Mouse (Mus musculus) liver, embryonic 11.5 days (tissue): ENCODE measurements around the gene Nedd9. TPM values are rescaled to one million over a fixed set of nuclear protein-coding genes. Genes with fewer than 3 reads are reported as not detected.

Experiments used
- ATAC-seq: fragments of 200-750 bp; cut with Nextera tagmentation; replicated peaks from 2 replicates; pipeline ENCODE4 v1.8.0; 2017; ENCODE audit warnings: moderate number of reproducible peaks, mild to moderate bottlenecking, moderate TSS enrichment, moderate library complexity; ENCODE audit not compliant: low FRiP score
- DNase-seq: peaks from one replicate; pipeline ENCODE4 v3.0.0-alpha.2; 2017; ENCODE audit warnings: low spot score
- H3K27ac ChIP-seq: fragments of 300-500 bp; sonication (generic); 2 replicates; pipeline ENCODE4 v1.5.1; 2014; ENCODE audit warnings: mild to moderate bottlenecking, low read depth, low read length, control low read depth
- H3K27me3 ChIP-seq: fragments of 300-500 bp; sonication (generic); replicated peaks from 2 replicates; pipeline ENCODE4 v1.6.1; 2014; ENCODE audit warnings: low read length, mixed read lengths; ENCODE audit not compliant: control insufficient read depth, insufficient read depth
- H3K36me3 ChIP-seq: fragments of 300-500 bp; sonication (generic); 2 replicates; pipeline ENCODE4 v1.6.1; 2014; ENCODE audit warnings: mild to moderate bottlenecking, low read length, moderate library complexity, mixed read lengths; ENCODE audit not compliant: control insufficient read depth, insufficient read depth
- H3K4me1 ChIP-seq: fragments of 300-500 bp; sonication (generic); replicated peaks from 2 replicates; pipeline ENCODE4 v1.6.1; 2014; ENCODE audit warnings: low read length, mixed read lengths; ENCODE audit not compliant: control insufficient read depth, insufficient read depth
- H3K4me2 ChIP-seq: fragments of 300-500 bp; sonication (generic); 2 replicates; pipeline ENCODE4 v1.6.1; 2014; ENCODE audit warnings: mild to moderate bottlenecking, control low read depth, moderate library complexity
- H3K4me3 ChIP-seq: fragments of 300-500 bp; sonication (generic); 2 replicates; pipeline ENCODE4 v1.5.1; 2014; ENCODE audit warnings: low read depth, low read length, control low read depth
- H3K9ac ChIP-seq: fragments of 300-500 bp; sonication (generic); 2 replicates; pipeline ENCODE4 v1.6.1; 2014; ENCODE audit warnings: low read depth, low read length, control low read depth
- H3K9me3 ChIP-seq: fragments of 300-500 bp; sonication (generic); 2 replicates; pipeline ENCODE4 v1.6.1; 2016; ENCODE audit warnings: low read length, inconsistent platforms, mixed read lengths; ENCODE audit not compliant: control insufficient read depth
- WGBS: fragments of 180-500 bp; shearing (Covaris S2); extraction: QIAGEN DNeasy Blood & Tissue Kit; methylation state at CpG from one replicate; pipeline ENCODE4 v1.1.7; 2014; 5-methylcytosine and 5-hydroxymethylcytosine counted together
- polyA plus RNA-seq: library from polyadenylated mRNA; unstranded; fragments of >200 nt; fragmentation: Nextera tagmentation; extraction: Ambion mirVana; gene quantifications from 2 replicates; pipeline ENCODE4 v1.2.1, GENCODE M21; 2014

The Nedd9 gene
- polyA plus RNA-seq, 1 experiment from 2014 or later, result 6.1 TPM

DNA sequence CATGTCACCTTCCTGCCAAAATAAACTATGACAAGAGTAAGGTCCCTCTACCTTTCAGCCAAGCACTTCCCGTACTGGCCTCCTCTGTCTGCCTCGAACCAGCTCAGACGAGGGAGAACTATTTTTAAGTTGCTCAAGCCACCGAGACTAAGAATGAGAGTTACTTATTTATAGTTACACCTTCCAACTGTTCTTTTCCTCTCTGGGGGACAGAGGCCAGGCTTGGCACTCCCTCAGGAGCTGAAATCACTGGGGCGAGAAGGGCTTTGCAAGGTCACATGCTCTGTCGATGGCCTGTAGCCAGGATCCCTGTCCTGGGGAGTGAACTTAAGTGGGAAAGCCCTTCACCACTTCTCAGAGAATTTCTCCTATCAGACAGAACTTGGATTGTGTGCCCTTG lies 150.9 kb downstream of the Nedd9 start:
- no peaks in the 10 kb centered on the region for H3K36me3 ChIP-seq
- H3K9me3 ChIP-seq, result no peaks in the 10 kb centered on the region
- no peak overlapping the region for H3K9ac ChIP-seq
- DNase-seq (no peak), ATAC-seq (no peak)
- 64% methylated on average over 6 of the region's 6 CpGs for WGBS
- no peak overlapping the region for H3K4me3 ChIP-seq
- H3K27ac ChIP-seq, result no peak overlapping the region
- no peaks in the 10 kb centered on the region for H3K27me3 ChIP-seq
- H3K4me2 ChIP-seq, result no peak overlapping the region
- H3K4me1 ChIP-seq, result no peaks in the 10 kb centered on the region

DNA sequence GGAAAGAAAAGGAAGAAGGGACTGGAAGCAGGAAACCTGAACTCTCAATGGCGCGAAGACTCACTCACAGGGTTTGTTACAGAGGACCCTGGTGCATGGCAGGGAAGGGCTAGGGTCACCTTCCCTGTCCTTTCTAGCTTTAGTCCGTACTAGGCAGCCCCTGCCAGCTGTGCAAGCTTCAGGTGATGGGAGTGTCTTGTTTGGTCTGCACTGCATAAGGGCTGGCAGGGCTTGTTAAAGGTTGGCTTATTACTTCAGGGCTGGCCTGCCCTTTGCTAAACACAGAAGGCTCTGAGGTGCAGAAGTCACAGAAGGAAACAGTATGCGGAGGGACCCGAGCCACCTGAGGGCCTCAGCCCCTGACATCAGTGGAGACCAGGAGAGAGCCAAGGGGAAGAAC lies 151.4 kb downstream of the Nedd9 start:
- H3K9me3 ChIP-seq, result no peaks in the 10 kb centered on the region
- 75% methylated on average over 5 of the region's 5 CpGs for WGBS
- no peak overlapping the region for H3K4me2 ChIP-seq
- no peak overlapping the region for H3K27ac ChIP-seq
- no peaks in the 10 kb centered on the region for H3K4me1 ChIP-seq
- H3K4me3 ChIP-seq, result no peak overlapping the region
- no peaks in the 10 kb centered on the region for H3K27me3 ChIP-seq
- no peaks in the 10 kb centered on the region for H3K36me3 ChIP-seq
- DNase-seq, result no peak
- no peak overlapping the region for H3K9ac ChIP-seq
- no peak for ATAC-seq

DNA sequence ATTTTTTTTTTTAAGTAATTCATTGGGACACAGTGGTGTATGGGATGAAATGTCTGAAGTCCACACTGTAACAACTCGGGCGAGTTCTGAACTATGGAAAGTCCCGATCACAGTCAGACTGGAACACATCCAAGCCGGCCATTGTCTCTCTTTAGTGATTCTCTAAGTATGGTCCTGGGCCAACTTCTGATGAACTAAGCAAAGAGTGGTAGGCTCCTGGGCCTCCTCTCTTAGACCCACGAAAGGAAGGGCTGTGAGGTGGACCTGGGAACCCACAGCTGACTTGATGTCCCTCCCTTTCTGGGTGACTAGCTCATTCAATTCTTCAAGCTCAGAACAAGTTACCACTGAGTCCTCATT lies 152.5 kb downstream of the Nedd9 start:
- Histone ChIP-seq H3K4me3 (no peak overlapping the region), H3K27ac (no peak overlapping the region), H3K4me1 (no peaks in the 10 kb centered on the region), H3K9me3 (no peaks in the 10 kb centered on the region), H3K27me3 (no peaks in the 10 kb centered on the region), H3K36me3 (no peaks in the 10 kb centered on the region), H3K4me2 (no peak overlapping the region), H3K9ac (no peak overlapping the region)
- no peak for DNase-seq
- no peak for ATAC-seq
- 88% methylated on average over 5 of the region's 5 CpGs for WGBS

DNA sequence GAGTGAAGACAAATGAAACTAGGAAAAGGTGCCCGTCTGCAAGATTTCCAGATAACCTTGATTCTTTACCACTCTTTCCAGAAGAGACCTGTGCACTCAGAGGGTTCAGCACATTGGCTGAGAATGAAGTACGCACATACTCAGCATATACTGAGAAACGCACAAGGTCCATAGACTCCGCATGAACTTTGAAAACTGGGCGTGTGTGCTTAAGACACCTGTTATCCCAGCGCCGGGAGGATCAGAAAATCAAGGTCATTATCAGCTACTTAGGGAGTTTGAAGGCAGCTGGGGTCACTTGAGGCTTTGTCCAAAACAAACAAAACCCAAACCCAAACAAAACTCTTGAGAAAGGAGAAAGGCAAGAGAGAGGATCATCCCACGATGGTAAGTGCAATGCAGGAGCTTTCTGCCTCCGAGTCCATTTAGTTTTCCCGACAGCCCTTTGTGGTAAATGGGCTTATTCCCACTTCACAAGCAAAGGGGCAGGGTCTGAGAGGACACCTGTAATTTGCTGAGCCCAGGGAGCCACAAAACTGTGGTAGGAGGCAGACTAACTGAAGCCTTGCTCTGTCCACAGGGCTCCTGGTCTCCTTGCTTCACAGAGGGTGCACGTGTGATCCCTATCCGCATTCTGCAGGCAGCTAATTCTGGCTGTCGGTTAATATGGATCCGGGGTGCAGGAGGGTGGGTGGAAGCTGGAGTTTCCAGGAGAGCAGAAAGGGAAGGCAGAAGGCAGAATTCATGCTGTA lies 153.1 kb downstream of the Nedd9 start:
- no peak overlapping the region for H3K27ac ChIP-seq
- no peak overlapping the region for H3K9ac ChIP-seq
- DNase-seq (no peak), ATAC-seq (no peak)
- WGBS, result 74% methylated on average over 14 of the region's 14 CpGs
- H3K9me3 ChIP-seq, result no peaks in the 10 kb centered on the region
- no peaks in the 10 kb centered on the region for H3K36me3 ChIP-seq
- H3K4me3 ChIP-seq, result no peak overlapping the region
- no peaks in the 10 kb centered on the region for H3K4me1 ChIP-seq
- H3K27me3 ChIP-seq, result no peaks in the 10 kb centered on the region
- H3K4me2 ChIP-seq, result no peak overlapping the region

DNA sequence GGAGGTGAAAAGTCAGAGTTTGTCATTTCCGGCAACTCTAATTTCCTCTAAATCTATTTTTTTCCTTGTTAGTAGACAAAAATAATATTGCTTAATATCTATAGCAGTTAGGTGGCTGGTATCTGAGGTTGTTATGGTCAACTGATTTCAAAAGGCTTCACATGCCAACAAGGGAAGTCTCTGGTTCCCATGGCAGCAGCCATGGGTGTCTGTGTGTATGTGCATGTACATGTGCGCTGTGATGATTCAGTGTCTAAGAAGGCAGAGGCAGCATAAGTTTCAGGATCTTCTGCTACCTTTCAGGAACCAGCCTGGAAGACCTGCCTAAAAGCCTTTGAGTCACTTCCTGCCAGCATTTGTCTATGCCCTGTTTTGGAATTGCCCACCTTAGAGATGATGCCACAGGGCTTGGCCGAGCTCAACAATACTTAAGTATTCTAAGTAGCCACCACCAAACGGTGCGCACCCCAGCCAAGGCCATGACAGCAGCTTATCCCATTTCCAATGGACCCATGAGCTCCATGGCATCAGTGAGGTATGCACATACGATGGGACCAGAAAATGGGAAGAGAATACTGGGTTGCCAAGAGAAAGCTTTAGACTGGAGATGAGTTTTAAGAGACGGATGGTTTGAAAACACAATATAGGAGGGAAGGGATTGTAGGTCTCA lies 155.4 kb downstream of the Nedd9 start:
- ATAC-seq (no peak), DNase-seq (no peak)
- H3K27me3 ChIP-seq, result no peaks in the 10 kb centered on the region
- no peak overlapping the region for H3K4me2 ChIP-seq
- no peak overlapping the region for H3K9ac ChIP-seq
- no peak overlapping the region for H3K4me3 ChIP-seq
- WGBS, result 88% methylated on average over 7 of the region's 7 CpGs
- no peaks in the 10 kb centered on the region for H3K9me3 ChIP-seq
- H3K36me3 ChIP-seq, result no peaks in the 10 kb centered on the region
- no peaks in the 10 kb centered on the region for H3K4me1 ChIP-seq
- no peak overlapping the region for H3K27ac ChIP-seq

DNA sequence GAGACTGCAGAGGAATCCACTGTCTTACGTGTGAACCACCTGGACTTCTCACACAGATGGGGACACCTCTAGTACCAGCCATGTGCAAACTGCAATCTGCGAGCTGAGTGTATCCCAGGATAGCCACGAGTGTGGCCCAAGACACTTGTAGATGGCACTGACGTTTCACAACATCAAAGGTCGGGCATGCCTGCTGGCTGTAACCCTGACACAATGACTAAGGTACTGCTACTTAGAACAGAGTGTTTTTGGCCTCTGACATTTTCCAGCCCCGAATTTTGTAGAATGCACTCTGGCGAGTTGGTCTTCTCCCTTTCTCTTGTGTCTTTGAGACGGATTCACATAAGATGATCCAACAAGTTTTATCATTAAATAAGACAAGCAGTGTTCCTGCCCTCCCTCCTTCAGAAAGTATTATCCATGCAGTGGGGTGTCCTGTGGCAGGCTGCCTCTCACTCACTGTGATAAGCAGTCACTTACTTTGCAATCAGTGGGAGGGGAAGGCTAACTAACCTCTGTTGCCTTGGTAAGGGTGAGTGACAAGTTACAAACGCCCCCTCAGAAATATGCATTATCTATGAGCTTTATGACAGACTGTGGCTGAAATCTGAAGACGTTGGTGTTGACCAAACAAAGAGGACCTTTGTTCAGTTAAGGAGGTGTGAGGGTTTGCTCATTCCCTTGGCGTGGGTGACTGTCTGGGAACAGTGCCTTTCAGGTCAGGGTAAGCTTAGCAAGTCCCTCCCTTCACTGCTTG lies 156.4 kb downstream of the Nedd9 start:
- H3K27ac ChIP-seq, result no peak overlapping the region
- H3K9ac ChIP-seq, result no peak overlapping the region
- ATAC-seq (no peak), DNase-seq (no peak)
- WGBS, result 68% methylated on average over 11 of the region's 11 CpGs
- H3K36me3 ChIP-seq, result no peaks in the 10 kb centered on the region
- H3K4me1 ChIP-seq, result no peaks in the 10 kb centered on the region
- H3K9me3 ChIP-seq, result no peaks in the 10 kb centered on the region
- H3K27me3 ChIP-seq, result no peaks in the 10 kb centered on the region
- no peak overlapping the region for H3K4me2 ChIP-seq
- H3K4me3 ChIP-seq, result no peak overlapping the region

DNA sequence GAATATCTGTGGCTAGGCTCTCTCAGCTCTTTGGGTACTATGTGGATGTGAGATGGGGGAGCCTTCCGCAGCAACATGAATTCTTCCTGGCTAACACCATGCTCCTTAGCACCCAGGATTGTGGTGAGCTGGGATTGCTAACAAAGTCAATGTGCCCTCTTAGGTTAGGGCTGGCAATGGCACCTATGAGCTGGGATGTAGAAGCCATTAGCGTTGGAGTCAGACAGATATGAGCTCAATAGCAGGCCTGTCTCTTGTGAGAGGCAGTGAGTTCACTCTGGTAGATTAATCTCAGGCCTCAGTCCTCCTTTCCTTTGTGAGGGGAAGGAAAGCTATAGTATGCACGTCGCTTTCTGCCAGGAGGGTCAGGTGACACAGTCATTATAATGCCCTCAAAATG lies 157.1 kb downstream of the Nedd9 start:
- Histone ChIP-seq H3K4me1 (no peaks in the 10 kb centered on the region), H3K9me3 (no peaks in the 10 kb centered on the region), H3K36me3 (no peaks in the 10 kb centered on the region), H3K9ac (no peak overlapping the region), H3K4me2 (no peak overlapping the region), H3K27me3 (no peaks in the 10 kb centered on the region), H3K4me3 (no peak overlapping the region), H3K27ac (no peak overlapping the region)
- WGBS, result 81% methylated on average over 4 of the region's 4 CpGs
- no peak for DNase-seq
- no peak for ATAC-seq

DNA sequence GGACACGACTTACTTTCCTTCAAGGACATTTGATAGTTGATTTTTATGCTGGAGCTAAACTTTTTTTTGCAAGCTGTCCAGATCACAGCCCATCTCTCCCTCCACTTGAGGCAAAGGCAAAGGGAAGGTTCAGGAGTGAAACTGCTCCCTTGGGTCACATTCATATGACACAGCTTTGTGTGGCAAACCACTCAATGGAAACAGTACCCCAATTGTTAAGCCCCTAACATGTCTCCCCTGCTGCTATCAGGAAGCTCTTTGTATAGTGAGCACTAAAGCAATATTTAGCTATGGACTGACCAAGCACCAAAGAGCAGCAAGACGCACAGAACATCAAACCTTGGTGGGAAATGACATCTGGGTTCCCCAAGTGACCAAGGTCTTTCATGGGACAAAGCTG lies 158.7 kb downstream of the Nedd9 start:
- ATAC-seq, result no peak
- H3K27me3 ChIP-seq, result no peaks in the 10 kb centered on the region
- 66% methylated on average over 2 of the region's 2 CpGs for WGBS
- H3K4me3 ChIP-seq, result no peak overlapping the region
- DNase-seq, result no peak
- H3K27ac ChIP-seq, result no peak overlapping the region
- H3K36me3 ChIP-seq, result no peaks in the 10 kb centered on the region
- H3K9ac ChIP-seq, result no peak overlapping the region
- no peaks in the 10 kb centered on the region for H3K9me3 ChIP-seq
- H3K4me1 ChIP-seq, result no peaks in the 10 kb centered on the region
- no peak overlapping the region for H3K4me2 ChIP-seq
